Mouse (Mus musculus) natural killer cell, adult 2 months (primary cell): ENCODE results near the gene AU018091.
"Not testable (repeated sequence)": the region's sequence is repeated elsewhere in the genome, so short reads cannot be mapped to it uniquely, and the experiment has no call there.

Source experiments
- DNase-seq, 2 experiments: peaks; one replicate each; pipeline ENCODE4 v3.0.0; 2022; ENCODE audit warnings: low spot score in 2 of 2

AU018091 gene

DNA sequence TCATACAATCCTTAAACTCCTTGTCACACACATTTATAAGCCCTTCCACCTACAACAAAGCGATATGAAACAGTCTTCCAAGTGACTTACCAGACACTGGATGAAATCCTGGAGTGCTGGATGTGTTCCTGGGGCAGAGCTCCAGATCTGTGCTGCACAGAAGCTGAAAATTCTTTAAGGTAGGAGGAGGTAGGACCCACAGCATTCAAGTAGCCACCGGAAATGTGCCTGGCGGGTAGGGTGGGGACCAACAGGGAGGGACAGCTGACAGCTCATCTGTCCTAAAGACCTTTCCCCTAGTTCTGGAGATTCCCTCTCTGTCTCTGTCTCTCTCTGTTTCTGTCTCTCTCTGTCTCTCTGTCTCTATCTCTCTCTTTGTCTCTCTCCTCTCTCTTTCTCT lies at the start of gene AU018091:
TSS of gene AU018091 (minus strand) at position 279 of the 400 bp plus-strand sequence.
- DNase-seq = no peak

DNA sequence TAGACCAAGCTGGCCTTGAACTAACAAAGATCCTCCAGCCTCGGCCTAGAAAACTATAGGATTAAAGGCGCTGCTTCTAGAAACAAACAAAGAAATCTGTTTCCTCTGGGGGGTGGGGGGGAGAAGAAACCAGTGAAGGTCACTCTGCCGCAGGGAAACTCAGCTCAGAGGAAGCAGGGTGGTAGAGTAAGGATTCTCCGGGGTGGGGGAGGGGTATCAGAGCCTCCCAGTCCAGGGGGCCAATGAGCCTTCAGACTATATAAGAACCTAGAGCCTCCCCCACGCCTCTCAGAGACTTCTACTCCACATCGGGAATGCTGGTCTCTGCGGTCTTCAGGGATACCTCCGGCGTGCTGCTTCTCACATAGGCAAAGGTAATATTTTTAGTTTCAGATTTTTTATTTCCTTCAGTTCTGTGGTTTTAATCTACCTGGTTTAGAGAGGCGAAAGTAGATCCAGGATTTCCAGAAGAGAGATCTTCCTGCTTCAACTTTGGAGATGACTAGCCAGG lies 48.6 kb upstream of the AU018091 start:
- DNase-seq = no peak

GRCm38 (mm10) chr7:3216331-3216730 lies 47.3 kb upstream of the AU018091 start:
- no peak for DNase-seq

DNA sequence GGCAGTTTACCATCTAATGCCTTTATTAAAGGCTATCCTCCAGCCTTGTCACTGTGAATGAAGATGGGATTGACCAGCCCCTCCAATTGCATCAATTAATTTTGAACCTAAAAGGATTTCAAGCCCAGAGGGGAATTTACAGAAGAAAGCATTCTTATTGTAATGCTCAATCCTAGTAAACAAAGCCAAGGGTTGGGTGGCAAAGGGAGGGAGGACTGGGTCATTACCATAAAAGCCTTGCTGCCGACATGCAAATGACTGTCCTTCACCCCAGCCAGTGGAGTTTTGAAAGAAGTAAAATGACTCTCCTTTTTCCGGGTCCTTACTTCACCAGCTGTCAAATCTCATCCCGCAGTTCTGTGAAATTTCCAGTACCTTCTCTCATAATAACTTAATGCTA lies 44.6 kb upstream of the AU018091 start:
- DNase-seq = no peak

- no peak for DNase-seq
Measured at GRCm38 (mm10) chr7:3213156-3213555, 44.2 kb upstream of the AU018091 start.

DNA sequence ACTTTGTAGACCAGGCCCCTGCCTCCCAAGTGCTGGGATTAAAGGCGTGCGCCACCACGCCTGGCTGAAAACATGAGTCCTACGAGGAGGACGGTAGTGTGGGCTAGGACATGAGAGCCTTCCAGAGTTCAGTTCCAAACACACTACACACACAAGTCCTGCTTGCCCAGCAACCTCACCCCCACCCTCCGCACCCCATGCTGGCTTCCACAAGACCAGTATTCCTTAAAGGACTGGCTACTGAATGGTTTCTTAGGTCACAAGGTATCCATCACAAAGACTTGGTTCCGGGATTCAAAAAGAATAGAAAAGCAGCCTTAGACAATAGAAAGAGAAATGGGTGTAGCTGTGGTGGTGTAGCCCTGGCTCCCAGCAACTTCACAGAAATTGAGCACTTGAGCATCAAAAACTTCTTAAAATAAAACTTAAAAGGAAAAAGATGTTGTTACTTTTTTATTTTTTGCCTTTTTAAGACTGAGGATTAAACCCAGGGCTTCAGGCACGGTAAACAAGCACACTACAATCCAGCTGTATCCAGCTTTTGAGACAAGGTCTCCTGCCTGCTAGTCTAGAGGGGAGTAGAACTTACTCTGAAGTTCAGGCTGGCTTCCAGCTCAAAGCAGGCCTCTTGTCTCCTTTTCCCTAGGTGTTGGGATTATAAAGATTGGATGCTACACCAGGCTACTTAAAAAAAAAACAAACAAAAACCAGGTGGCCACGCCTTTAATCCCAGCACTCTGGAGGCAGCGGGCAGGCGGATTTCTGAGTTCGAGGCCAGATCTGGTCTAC lies 43.2 kb upstream of the AU018091 start:
- no peak for DNase-seq

GRCm38 (mm10) chr7:3211518-3211917 lies 42.5 kb upstream of the AU018091 start:
- no peak for DNase-seq

GRCm38 (mm10) chr7:3210605-3211004 lies 41.6 kb upstream of the AU018091 start:
- DNase-seq = no peak

GRCm38 (mm10) chr7:3206520-3206919 lies 37.5 kb upstream of the AU018091 start:
- no peak for DNase-seq

GRCm38 (mm10) chr7:3204628-3205027 lies 35.6 kb upstream of the AU018091 start:
- no peak for DNase-seq

GRCm38 (mm10) chr7:3203890-3204289 lies 34.9 kb upstream of the AU018091 start:
- DNase-seq = no peak

DNA sequence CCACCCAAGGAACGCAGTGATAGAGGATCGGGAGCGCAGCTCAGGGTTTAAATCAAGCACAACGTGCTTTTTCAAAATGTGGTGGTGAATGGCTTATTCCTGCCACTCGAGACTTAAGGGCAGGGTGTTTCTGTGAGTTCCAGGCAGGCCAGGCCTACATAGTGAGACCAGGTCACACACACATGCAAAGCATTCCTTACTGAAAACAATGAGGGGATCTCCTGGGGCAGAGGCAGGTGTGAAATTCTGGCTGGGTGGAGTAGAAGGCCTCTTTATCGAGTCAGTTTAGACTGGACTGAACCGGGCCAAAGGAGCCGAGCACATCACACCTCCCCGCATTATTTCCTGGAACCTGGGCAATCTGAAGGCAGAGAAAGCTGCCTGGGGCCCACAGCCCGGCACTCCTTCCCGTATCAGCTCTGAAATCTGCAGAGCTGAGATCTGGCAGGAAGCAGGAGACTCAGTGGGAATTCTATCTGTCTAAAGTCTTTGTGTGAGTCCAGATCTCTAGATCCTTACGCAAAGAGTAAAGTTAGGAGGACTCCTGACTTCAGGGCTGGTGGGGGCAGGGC lies 32.2 kb upstream of the AU018091 start:
- DNase-seq = no peak

GRCm38 (mm10) chr7:3198884-3199283 lies 29.9 kb upstream of the AU018091 start:
- no peak for DNase-seq

DNA sequence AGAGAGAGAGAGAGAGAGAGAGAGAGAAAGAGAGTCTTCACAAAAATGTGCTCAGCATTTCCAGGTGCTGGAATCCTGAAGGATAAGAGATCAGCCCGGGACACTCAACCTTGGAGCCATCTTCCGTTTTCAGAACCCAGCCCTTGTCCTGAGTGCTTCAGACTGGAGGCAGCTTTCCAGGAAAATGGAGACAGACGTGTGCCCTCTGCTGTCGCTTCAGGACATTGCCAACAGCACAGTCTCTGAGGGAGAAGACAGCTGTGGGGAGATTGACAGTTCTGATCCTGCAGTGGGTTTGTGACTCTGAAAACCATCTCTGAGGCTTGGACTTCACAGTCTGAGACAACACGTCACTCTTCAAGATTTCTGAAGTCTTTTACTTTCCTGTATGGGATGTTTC lies 26.8 kb upstream of the AU018091 start:
- no peak for DNase-seq

DNA sequence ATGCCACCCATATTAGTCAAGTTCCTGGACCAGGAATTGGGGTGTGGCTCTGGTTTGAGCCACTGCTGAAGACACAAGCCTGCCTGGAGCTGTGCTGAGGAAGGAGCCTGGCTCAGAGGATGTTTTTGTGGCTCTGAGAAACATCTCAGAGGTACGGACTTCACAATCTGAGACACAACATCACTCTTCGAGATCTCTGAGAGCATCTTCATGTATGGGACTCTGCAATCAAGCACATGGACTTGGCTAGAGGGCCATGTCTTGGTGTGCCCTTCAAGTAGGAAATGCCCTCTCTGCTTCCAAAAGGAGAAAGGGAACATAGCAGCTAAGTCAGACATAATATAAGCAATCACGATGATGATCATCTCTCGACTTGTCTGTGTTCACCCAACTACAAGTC lies 25.5 kb upstream of the AU018091 start:
- no peak for DNase-seq

DNA sequence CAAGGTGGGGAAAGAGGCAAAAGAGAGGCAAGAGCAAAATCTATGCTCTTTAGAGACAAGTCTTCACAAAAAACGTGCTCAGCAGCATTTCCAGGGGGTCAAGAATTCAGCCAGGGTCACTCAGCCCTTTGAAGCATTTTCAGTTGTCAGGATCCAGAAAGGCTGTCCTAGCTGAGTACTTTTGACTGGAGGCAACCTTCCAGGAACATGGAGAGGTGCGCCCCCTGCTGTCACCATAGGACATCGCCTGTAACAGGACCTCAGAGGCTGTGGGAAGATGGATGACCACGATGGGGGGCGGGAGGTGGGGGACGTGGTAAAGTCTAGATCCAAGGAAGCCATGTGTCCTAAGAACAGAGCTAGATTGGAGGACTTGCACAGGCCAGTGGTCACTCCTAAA lies 24.9 kb upstream of the AU018091 start:
- no peak for DNase-seq

DNA sequence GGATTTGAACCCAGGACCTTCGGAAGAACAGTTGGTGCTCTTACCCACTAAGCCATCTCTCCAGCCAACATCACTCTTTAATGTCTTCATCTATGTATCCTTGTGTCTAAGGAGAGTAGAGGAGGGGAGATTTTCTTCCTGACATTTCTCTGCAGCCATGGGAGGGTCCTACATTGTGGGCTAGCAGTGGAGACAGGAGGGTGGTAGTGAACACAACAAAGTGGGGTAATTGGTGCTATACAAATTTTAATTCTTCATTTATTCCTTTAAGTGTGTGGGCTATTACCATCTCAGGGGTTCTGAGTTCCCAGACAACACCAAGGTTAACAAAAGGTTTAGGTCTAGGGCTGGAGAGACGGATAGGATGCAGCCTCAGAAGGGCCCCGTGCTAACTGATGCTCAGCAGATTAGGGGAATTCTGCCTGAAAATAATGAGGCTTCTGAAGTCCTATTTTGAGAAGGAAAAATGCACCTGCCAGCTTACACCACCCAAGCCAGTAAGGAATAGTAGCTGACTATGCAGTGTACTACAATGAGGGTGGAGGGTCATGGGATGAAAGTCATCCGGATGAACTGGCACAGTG lies 24.1 kb upstream of the AU018091 start:
- DNase-seq = no peak

DNA sequence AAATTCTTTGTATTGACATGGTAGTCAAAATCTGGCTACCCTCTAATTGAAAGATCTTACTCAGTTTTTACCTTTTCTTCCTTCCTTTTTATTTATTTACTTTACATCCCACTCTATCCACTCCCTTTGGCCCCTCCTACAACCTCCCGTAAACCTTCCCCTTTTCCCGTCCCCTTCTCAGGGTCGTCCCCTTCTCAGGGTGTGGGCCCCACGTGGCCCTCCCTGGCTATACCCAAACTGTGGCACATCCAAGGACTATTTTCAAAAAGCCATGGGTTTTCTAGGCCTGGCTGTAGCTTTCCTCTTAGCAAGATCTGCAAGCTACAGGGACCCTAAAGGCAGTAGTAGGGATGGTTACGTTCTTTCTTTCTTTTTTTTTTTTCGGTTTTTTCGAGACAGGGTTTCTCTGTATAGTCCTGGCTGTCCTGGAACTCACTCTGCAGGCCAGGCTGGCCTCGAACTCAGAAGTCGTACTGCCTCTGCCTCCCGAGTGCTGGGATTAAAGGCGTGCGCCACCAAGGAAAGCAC lies 23.0 kb upstream of the AU018091 start:
- DNase-seq = no peak

- DNase-seq = not testable (repeated sequence)
Measured at GRCm38 (mm10) chr7:3186726-3187125, 17.7 kb upstream of the AU018091 start.

DNA sequence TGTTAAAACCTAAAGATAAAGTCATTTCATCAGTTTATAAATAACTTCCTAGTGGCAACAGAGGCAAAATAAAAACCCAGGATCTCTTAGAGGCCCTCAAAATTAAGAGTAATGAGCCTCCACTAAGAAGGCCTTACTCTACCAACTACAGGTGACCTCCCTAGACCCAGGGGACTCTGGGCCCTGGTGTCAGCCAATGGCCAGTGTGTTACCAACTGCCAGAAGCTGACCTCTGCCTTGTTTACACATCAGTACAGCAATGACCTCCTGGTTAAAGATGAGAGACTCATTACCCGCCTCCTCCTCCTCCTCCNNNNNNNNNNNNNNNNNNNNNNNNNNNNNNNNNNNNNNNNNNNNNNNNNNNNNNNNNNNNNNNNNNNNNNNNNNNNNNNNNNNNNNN lies 17.1 kb upstream of the AU018091 start:
- no peak for DNase-seq

DNA sequence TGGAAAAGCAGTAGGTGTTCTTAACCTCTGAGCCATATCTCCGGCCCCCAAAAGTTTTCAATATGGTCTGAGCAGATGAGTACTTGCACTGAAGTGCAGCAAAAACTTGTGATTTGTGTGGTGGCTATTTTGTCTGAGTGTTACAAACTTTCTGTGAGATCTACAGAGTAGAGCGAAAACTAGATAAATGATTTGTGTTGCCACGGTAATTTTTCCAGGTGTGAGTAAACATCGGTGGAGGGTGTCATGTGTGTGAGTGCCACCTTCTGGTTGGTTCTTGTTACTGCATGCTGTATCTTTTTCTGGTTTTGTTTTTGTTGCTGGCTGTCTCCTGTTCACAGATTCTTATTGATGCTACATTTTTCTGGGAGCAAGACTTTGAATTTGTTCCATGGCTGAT lies 15.4 kb upstream of the AU018091 start:
- DNase-seq = peak in 1 of 2 experiments; percentile 3

DNA sequence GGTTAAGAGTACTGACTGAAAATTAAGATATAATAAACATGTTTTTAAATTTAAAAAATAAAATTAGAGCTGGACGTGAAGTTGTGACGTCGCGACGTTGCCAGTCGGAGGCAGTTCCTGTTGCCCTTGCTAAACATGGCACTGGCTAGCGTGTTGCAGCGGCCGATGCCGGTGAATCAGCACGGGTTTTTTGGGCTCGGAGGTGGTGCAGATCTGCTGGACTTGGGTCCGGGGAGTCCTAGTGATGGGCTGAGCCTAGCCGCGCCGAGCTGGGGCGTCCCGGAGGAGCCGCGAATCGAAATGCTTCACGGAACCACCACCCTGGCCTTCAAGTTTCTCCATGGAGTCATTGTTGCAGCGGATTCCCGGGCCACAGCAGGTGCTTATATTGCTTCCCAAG lies 12.0 kb upstream of the AU018091 start:
- not testable (repeated sequence) for DNase-seq

DNA sequence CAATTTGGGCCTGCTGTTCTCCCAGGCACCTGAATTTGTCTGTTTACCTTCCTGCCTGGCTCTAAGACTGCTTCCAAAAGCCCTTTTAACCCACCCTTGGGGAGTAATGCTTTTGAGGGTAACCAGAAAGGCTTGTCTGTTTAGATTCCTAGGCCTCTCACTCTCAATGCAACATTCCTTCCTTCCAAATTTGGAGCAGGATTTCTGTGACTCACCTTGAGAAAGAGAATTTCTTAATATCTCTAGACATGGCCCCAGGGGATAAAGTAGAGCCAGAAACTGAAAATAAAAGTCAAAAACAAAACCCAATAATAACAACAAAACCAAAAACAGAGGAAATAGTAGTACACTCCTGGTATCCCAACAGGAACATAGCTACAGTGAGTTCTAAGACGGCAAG lies 707 bp downstream of the AU018091 start:
- no peak for DNase-seq
